Mouse (Mus musculus) megakaryocyte, adult 5-6 weeks (primary cell): Measurements from ENCODE around the gene Zdhhc1. TPM values are rescaled to one million over a fixed set of nuclear protein-coding genes. Genes with fewer than 3 reads are reported as not detected.

Experiments used
- ATAC-seq: 2 replicates; pipeline ENCODE4 v1.8.0; 2016; ENCODE audit warnings: mild to moderate bottlenecking, inconsistent platforms; ENCODE audit not compliant: poor library complexity, severe bottlenecking
- total RNA-seq, 2 experiments: library from RNA; stranded (forward) in 1 of 2; stranded (reverse) in 1 of 2; fragments of 153-499, 151-499 nt in 1 of 2; fragments of 221-1000, 200-1000 nt in 1 of 2; gene quantifications; 2 replicates each; pipeline versions ENCODE4 v1.2.3 to v1.2.4; 2015 to 2017

Gene Zdhhc1
- total RNA-seq, 2 experiments from 2014 or later: 0.92 to 1.2 TPM

- peak; percentile 53 for ATAC-seq
These were observed 22.0 kb upstream of the Zdhhc1 start, which contains the start of gene Hsd11b2 for GRCm38 (mm10) chr8:105518436-105519313. TSS of gene Hsd11b2 (plus strand) at chr8:105518755.

GRCm38 (mm10) chr8:105517346-105517745, 20.6 kb upstream of the Zdhhc1 start:
- no peak for ATAC-seq

GRCm38 (mm10) chr8:105516018-105516645, 19.4 kb upstream of the Zdhhc1 start:
- peak; percentile 75 for ATAC-seq

- no peak for ATAC-seq
These were observed 18.0 kb upstream of the Zdhhc1 start for GRCm38 (mm10) chr8:105514656-105515055.

- no peak for ATAC-seq
These were observed 17.5 kb upstream of the Zdhhc1 start for GRCm38 (mm10) chr8:105514194-105514593.

- ATAC-seq: no peak
These were observed 13.5 kb upstream of the Zdhhc1 start for GRCm38 (mm10) chr8:105509997-105510735.

- ATAC-seq: no peak
These were observed 12.1 kb upstream of the Zdhhc1 start for GRCm38 (mm10) chr8:105508758-105509157.

- peak; percentile 52; the same call in 1 of the 2 replicates for ATAC-seq
These were observed 10.3 kb upstream of the Zdhhc1 start for GRCm38 (mm10) chr8:105506977-105507376.

GRCm38 (mm10) chr8:105504617-105505016, 7.9 kb upstream of the Zdhhc1 start:
- ATAC-seq: no peak

GRCm38 (mm10) chr8:105499787-105500186, 3.1 kb upstream of the Zdhhc1 start:
- ATAC-seq: peak; percentile 17; the same call in 1 of the 2 replicates

- ATAC-seq: no peak
These were observed 1.1 kb downstream of the Zdhhc1 start for GRCm38 (mm10) chr8:105495350-105496302.

- no peak for ATAC-seq
These were observed 2.1 kb downstream of the Zdhhc1 start for GRCm38 (mm10) chr8:105494566-105494965.

GRCm38 (mm10) chr8:105493495-105493894, 3.2 kb downstream of the Zdhhc1 start:
- no peak for ATAC-seq

- no peak for ATAC-seq
These were observed 7.4 kb downstream of the Zdhhc1 start for GRCm38 (mm10) chr8:105489281-105489680.

GRCm38 (mm10) chr8:105488082-105488481, 8.6 kb downstream of the Zdhhc1 start:
- ATAC-seq: no peak

- ATAC-seq: peak; percentile 43; the same call in 1 of the 2 replicates
These were observed 12.3 kb downstream of the Zdhhc1 start for GRCm38 (mm10) chr8:105484392-105484791.

GRCm38 (mm10) chr8:105484030-105484368, 12.7 kb downstream of the Zdhhc1 start:
- no peak for ATAC-seq

GRCm38 (mm10) chr8:105483212-105484029, 13.3 kb downstream of the Zdhhc1 start:
- 0 out of 2 replicates have a peak, but pooled peaks have one; percentile 21 for ATAC-seq

GRCm38 (mm10) chr8:105482123-105482522, 14.6 kb downstream of the Zdhhc1 start:
- ATAC-seq: no peak
